Mouse (Mus musculus): ENCODE measurements around the gene Zswim2. TPM values are rescaled to one million over a fixed set of nuclear protein-coding genes. Genes with fewer than 3 reads are reported as not detected.
"Not testable (repeated sequence)": the region's sequence is repeated elsewhere in the genome, so short reads cannot be mapped to it uniquely, and the experiment has no call there.

The Zswim2 gene
- polyA plus RNA-seq (2015; fragmentation: Nextera tagmentation; extraction: Ambion mirVana) = 0.11 TPM in 1 of 2 replicates, not detected in the other

GRCm38 (mm10) chr2:83940931-83941361 is at the start of gene Zswim2:
Zswim2 (minus strand) TSS chr2:83941228.
- Histone ChIP-seq H3K27ac (no peak within 1 kb of the TSS), H3K9ac (no peak within 1 kb of the TSS), H3K9me3 (no peaks in the 10 kb centered on the region), H3K36me3 (no peaks in the 10 kb centered on the region), H3K4me2 (peak within 1 kb of the TSS; percentile 44), H3K27me3 (no peaks in the 10 kb centered on the region), H3K4me3 (peak within 1 kb of the TSS; percentile 13; the same call in 1 of the 2 replicates), H3K4me1 (0 out of 2 replicates have a peak, but pooled peaks cover 5% of the 10 kb centered on the region)
- peak; percentile 39; the same call in 1 of the 2 replicates for ATAC-seq (ENCODE audit: borderline replicate concordance, extremely low read depth, low FRiP score, low TSS enrichment)
- 1% methylated on average over 20 of the region's 20 CpGs for WGBS

- not testable (repeated sequence) for H3K27ac ChIP-seq; H3K9ac ChIP-seq; H3K9me3 ChIP-seq; ATAC-seq (ENCODE audit: borderline replicate concordance, extremely low read depth, low FRiP score, low TSS enrichment); H3K4me2 ChIP-seq; H3K4me3 ChIP-seq; H3K4me1 ChIP-seq; H3K36me3 ChIP-seq; H3K27me3 ChIP-seq
- no CpG with 5 or more reads among the region's 6 CpGs for WGBS
These were observed 49.2 kb upstream of the Zswim2 start, which contains the start of gene Gm13691 for GRCm38 (mm10) chr2:83990253-83990652. Gm13691 (plus strand) TSS chr2:83990553.

GRCm38 (mm10) chr2:83984443-83984842 is 43.4 kb upstream of the Zswim2 start, which contains the start of gene Gm13697:
Gm13697 (plus strand) TSS chr2:83984743.
- not testable (repeated sequence) for H3K4me3 ChIP-seq; H3K4me2 ChIP-seq; H3K9me3 ChIP-seq; H3K27me3 ChIP-seq; H3K9ac ChIP-seq; ATAC-seq (ENCODE audit: borderline replicate concordance, extremely low read depth, low FRiP score, low TSS enrichment); H3K4me1 ChIP-seq; H3K27ac ChIP-seq; H3K36me3 ChIP-seq
- WGBS = no CpG with 5 or more reads among the region's 6 CpGs

GRCm38 (mm10) chr2:83978633-83979032 is 37.6 kb upstream of the Zswim2 start, which contains the start of gene Gm13694:
Gm13694 (plus strand) TSS chr2:83978933.
- ATAC-seq (ENCODE audit: borderline replicate concordance, extremely low read depth, low FRiP score, low TSS enrichment); H3K27me3 ChIP-seq: not testable (repeated sequence)
- WGBS = no CpG with 5 or more reads among the region's 6 CpGs

GRCm38 (mm10) chr2:83972823-83973222 is 31.8 kb upstream of the Zswim2 start, which contains the start of gene Gm13696:
Gm13696 (plus strand) TSS chr2:83973123.
- not testable (repeated sequence) for H3K9me3 ChIP-seq; H3K9ac ChIP-seq; H3K4me1 ChIP-seq; H3K4me3 ChIP-seq; H3K27ac ChIP-seq; H3K36me3 ChIP-seq; H3K4me2 ChIP-seq; H3K27me3 ChIP-seq; ATAC-seq (ENCODE audit: borderline replicate concordance, extremely low read depth, low FRiP score, low TSS enrichment)
- no CpG with 5 or more reads among the region's 6 CpGs for WGBS

More at GRCm38 (mm10) chr2:83978633-83979032, 37.6 kb upstream of the Zswim2 start, which contains the start of gene Gm13694:
- H3K9me3 ChIP-seq, H3K4me3 ChIP-seq, H3K9ac ChIP-seq, H3K36me3 ChIP-seq, H3K27ac ChIP-seq, H3K4me1 ChIP-seq, H3K4me2 ChIP-seq: not testable (repeated sequence)

- not testable (repeated sequence) for H3K27ac ChIP-seq; H3K9ac ChIP-seq; H3K4me3 ChIP-seq; H3K9me3 ChIP-seq; H3K4me1 ChIP-seq; H3K36me3 ChIP-seq; ATAC-seq (ENCODE audit: borderline replicate concordance, extremely low read depth, low FRiP score, low TSS enrichment); H3K4me2 ChIP-seq; H3K27me3 ChIP-seq
- WGBS = no CpG with 5 or more reads among the region's 6 CpGs
These were observed 26.0 kb upstream of the Zswim2 start, which contains the start of gene Gm13695 for GRCm38 (mm10) chr2:83967013-83967412. Gm13695 (plus strand) TSS chr2:83967313.

- not testable (repeated sequence) for H3K4me1 ChIP-seq; H3K27me3 ChIP-seq; H3K9ac ChIP-seq; H3K36me3 ChIP-seq; H3K4me2 ChIP-seq; H3K9me3 ChIP-seq; ATAC-seq (ENCODE audit: borderline replicate concordance, extremely low read depth, low FRiP score, low TSS enrichment); H3K4me3 ChIP-seq; H3K27ac ChIP-seq
- WGBS = no CpG with 5 or more reads among the region's 6 CpGs
These were observed 20.2 kb upstream of the Zswim2 start, which contains the start of gene Gm13693 for GRCm38 (mm10) chr2:83961203-83961602. Gm13693 (plus strand) TSS chr2:83961503.

- not testable (repeated sequence) for H3K36me3 ChIP-seq; ATAC-seq (ENCODE audit: borderline replicate concordance, extremely low read depth, low FRiP score, low TSS enrichment); H3K4me2 ChIP-seq; H3K4me1 ChIP-seq; H3K27me3 ChIP-seq; H3K9ac ChIP-seq; H3K9me3 ChIP-seq; H3K27ac ChIP-seq; H3K4me3 ChIP-seq
- WGBS = no CpG with 5 or more reads among the region's 6 CpGs
These were observed 14.4 kb upstream of the Zswim2 start, which contains the start of gene Gm13698 for GRCm38 (mm10) chr2:83955393-83955792. Gm13698 (plus strand) TSS chr2:83955693.

- no peak overlapping the region for H3K9ac ChIP-seq
- 36% methylated on average over 4 of the region's 4 CpGs for whole genome bisulfite sequencing
- no peak for ATAC-seq (ENCODE audit: borderline replicate concordance, extremely low read depth, low FRiP score, low TSS enrichment)
- no peaks in the 10 kb centered on the region for H3K36me3 ChIP-seq
- no peak overlapping the region for H3K27ac ChIP-seq
- H3K9me3 ChIP-seq = no peaks in the 10 kb centered on the region
- H3K4me3 ChIP-seq = no peak overlapping the region
- 0 out of 2 replicates have a peak, but pooled peaks cover 5% of the 10 kb centered on the region for H3K4me1 ChIP-seq
- H3K27me3 ChIP-seq = no peaks in the 10 kb centered on the region
- H3K4me2 ChIP-seq = no peak overlapping the region
These were observed 764 bp upstream of the Zswim2 start for GRCm38 (mm10) chr2:83941792-83942191.

GRCm38 (mm10) chr2:83941378-83941777 is 350 bp upstream of the Zswim2 start:
- H3K4me2 ChIP-seq = peak overlapping the region; percentile 44
- H3K36me3 ChIP-seq = no peaks in the 10 kb centered on the region
- no peak overlapping the region for H3K4me3 ChIP-seq
- 0 out of 2 replicates have a peak, but pooled peaks cover 5% of the 10 kb centered on the region for H3K4me1 ChIP-seq
- WGBS = 41% methylated on average over 3 of the region's 3 CpGs
- H3K27ac ChIP-seq = no peak overlapping the region
- no peaks in the 10 kb centered on the region for H3K9me3 ChIP-seq
- H3K27me3 ChIP-seq = no peaks in the 10 kb centered on the region
- H3K9ac ChIP-seq = no peak overlapping the region
- ATAC-seq (ENCODE audit: borderline replicate concordance, extremely low read depth, low FRiP score, low TSS enrichment) = no peak

- Histone ChIP-seq H3K9me3 (no peaks in the 10 kb centered on the region), H3K36me3 (no peaks in the 10 kb centered on the region), H3K4me2 (no peak overlapping the region), H3K9ac (no peak overlapping the region), H3K27ac (no peak overlapping the region), H3K4me1 (no peaks in the 10 kb centered on the region), H3K4me3 (no peak overlapping the region), H3K27me3 (no peaks in the 10 kb centered on the region)
- WGBS = 46% methylated on average over 2 of the region's 2 CpGs
- ATAC-seq (ENCODE audit: borderline replicate concordance, extremely low read depth, low FRiP score, low TSS enrichment) = no peak
These were observed 11.4 kb downstream of the Zswim2 start for GRCm38 (mm10) chr2:83929478-83930088.

- no peak for ATAC-seq (ENCODE audit: borderline replicate concordance, extremely low read depth, low FRiP score, low TSS enrichment)
- 57% methylated on average over 2 of the region's 2 CpGs for WGBS
- H3K4me3 ChIP-seq = no peak overlapping the region
- H3K9me3 ChIP-seq = no peaks in the 10 kb centered on the region
- H3K4me2 ChIP-seq = no peak overlapping the region
- no peaks in the 10 kb centered on the region for H3K4me1 ChIP-seq
- H3K9ac ChIP-seq = no peak overlapping the region
- H3K36me3 ChIP-seq = no peaks in the 10 kb centered on the region
- H3K27me3 ChIP-seq = no peaks in the 10 kb centered on the region
- no peak overlapping the region for H3K27ac ChIP-seq
These were observed 39.0 kb downstream of the Zswim2 start for GRCm38 (mm10) chr2:83901896-83902540.

Measured in lung, embryonic 15.5 days (tissue).